Mouse (Mus musculus): ENCODE results near the gene Gm49320. TPM values are rescaled to one million over a fixed set of nuclear protein-coding genes. Genes with fewer than 3 reads are reported as not detected.
A peak's percentile ranks its signal among the peaks of the same experiment; 100 is the strongest.

Gm49320 gene
- total and polyA plus RNA-seq, 3 experiments = 2.0 TPM; not detected in 2

DNA sequence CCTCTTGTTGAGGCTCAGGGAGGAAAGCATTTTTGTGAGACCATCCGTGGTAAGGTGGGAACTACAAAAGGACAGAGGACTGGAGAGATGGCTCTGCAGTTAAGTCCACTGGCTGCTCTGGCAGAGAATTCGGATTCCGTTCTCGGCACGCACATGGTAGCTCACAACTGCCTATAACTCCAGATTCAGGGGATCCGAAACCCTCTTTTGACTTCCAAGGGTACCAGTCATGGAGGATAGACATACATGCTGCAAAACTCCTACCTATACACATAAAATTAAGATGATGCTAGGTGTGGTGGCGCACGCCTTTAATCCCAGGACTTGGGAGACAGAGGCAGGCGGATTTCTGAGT, 37.4 kb downstream of the Gm49320 start:
- Histone ChIP-seq H3K27me3 (ENCODE audit: control insufficient read depth in 1 of 2, insufficient read depth in 2 of 2, low read length in 2 of 2) (no peaks in the 10 kb centered on the region), H3K9ac (ENCODE audit: control insufficient read depth, low read depth, low read length, poor library complexity, severe bottlenecking) (peak overlapping the region; percentile 72), H3K9me3 (replicated peaks; ENCODE audit: insufficient read depth, low read length) (no peaks in the 10 kb centered on the region), H3K79me2 (ENCODE audit: control insufficient read depth, insufficient read depth, low read length, poor library complexity) (peaks cover 15% of the 10 kb centered on the region), H3K27ac (ENCODE audit: control insufficient read depth, low read depth, low read length) (peak overlapping the region; percentile 53), H3K4me1 (ENCODE audit: control insufficient read depth in 1 of 2, insufficient read depth in 2 of 2, low read length in 2 of 2) (peaks cover 2 to 10% of the 10 kb centered on the region in 2 experiments; a peak in 3 of 4 replicates), H3K4me3 (ENCODE audit: control insufficient read depth in 1 of 2, insufficient read depth in 1 of 2, low read depth in 2 of 2, low read length in 2 of 2) (peak overlapping the region; percentile 53 to 91), H3K36me3 (ENCODE audit: control insufficient read depth in 1 of 2, insufficient read depth in 2 of 2, low read length in 2 of 2) (peaks cover 4 to 9% of the 10 kb centered on the region in 2 experiments; a peak in 2 of 4 replicates)
- DNase-seq (ENCODE audit: low read depth, low spot score) = no peak
- TF ChIP-seq JUND (IDR thresholded peaks at IDR 0.05; ENCODE audit: low read depth, low read length) (no peak), MXI1 (IDR thresholded peaks at IDR 0.05; ENCODE audit: low read depth, low read length) (0 out of 2 replicates have a peak, but pooled peaks have one; percentile 9)

DNA sequence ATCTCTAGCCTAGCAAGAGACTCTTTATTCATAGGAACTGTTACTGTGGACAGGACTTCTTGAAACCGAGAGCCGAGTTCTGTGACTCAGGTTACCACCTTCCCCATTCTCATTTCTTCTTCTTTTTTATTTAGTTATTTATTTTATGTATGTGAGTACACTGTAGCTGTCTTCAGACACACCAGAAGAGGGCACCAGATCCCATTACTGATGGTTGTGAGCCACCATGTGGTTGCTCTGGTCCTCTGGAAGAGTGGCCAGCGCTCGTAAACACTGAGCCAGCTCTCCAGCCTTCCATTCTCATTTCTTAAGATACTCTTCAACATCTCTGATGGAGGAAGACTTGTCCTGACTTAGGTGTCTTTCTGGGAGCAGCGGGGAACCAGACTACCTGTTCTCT, 54.1 kb downstream of the Gm49320 start:
- Histone ChIP-seq H3K79me2 (ENCODE audit: control insufficient read depth, insufficient read depth, low read length, poor library complexity) (no peaks in the 10 kb centered on the region), H3K27ac (ENCODE audit: control insufficient read depth, low read depth, low read length) (no peak overlapping the region)
- TF ChIP-seq RAD21 (IDR thresholded peaks at IDR 0.05; ENCODE audit: low read depth, low read length) (no peak), MYC (IDR thresholded peaks at IDR 0.05; ENCODE audit: low read depth, low read length) (no peak), POLR2A (IDR thresholded peaks at IDR 0.05; ENCODE audit: control insufficient read depth in 1 of 2, insufficient read depth in 1 of 2, low read depth in 1 of 2, low read length in 2 of 2, poor library complexity in 1 of 2) (0 out of 4 replicates have a peak, but pooled peaks of 1 of the 2 experiments have one; percentile 26), NRF1 (IDR thresholded peaks at IDR 0.05; ENCODE audit: insufficient read depth, low read depth, low read length, poor library complexity, severe bottlenecking) (no peak), ZNF384 (IDR thresholded peaks at IDR 0.05; ENCODE audit: low read depth, low read length) (no peak), CTCF (IDR thresholded peaks at IDR 0.05 in 2 of 3, conservative IDR thresholded peaks at IDR 0.05 in 1 of 3; ENCODE audit: control insufficient read depth in 1 of 3, insufficient read depth in 1 of 3, low read depth in 2 of 3, low read length in 3 of 3, poor library complexity in 1 of 3, severe bottlenecking in 1 of 3) (peak in 2 of 3 experiments; percentile 16 to 32; a peak in 3 of 6 replicates), BHLHE40 (IDR thresholded peaks at IDR 0.05; ENCODE audit: borderline replicate concordance, low read depth, low read length) (no peak), ZMIZ1 (IDR thresholded peaks at IDR 0.05; ENCODE audit: low read depth, low read length) (no peak), ZC3H11A (IDR thresholded peaks at IDR 0.05; ENCODE audit: low read depth, low read length) (no peak), GABPA (IDR thresholded peaks at IDR 0.05; ENCODE audit: low read depth, low read length) (no peak), MAZ (IDR thresholded peaks at IDR 0.05; ENCODE audit: low read depth, low read length) (no peak), USF1 (IDR thresholded peaks at IDR 0.05; ENCODE audit: low read depth, low read length) (no peak), MAFK (IDR thresholded peaks at IDR 0.05; ENCODE audit: borderline replicate concordance, low read depth, low read length) (no peak), USF2 (IDR thresholded peaks at IDR 0.05; ENCODE audit: borderline replicate concordance in 1 of 2, insufficient read depth in 1 of 2, low read depth in 1 of 2, low read length in 2 of 2) (no peak), UBTF (IDR thresholded peaks at IDR 0.05; ENCODE audit: borderline replicate concordance, insufficient read depth, low read depth, low read length) (no peak), KAT2A (conservative IDR thresholded peaks at IDR 0.05; ENCODE audit: low read depth, low read length) (no peak), GATA1 (IDR thresholded peaks at IDR 0.05; ENCODE audit: low read depth, low read length) (no peak)

More for the DNA sequence above, 54.1 kb downstream of the Gm49320 start:
- Histone ChIP-seq H3K27me3 (ENCODE audit: control insufficient read depth in 1 of 2, insufficient read depth in 2 of 2, low read length in 2 of 2) (no peaks in the 10 kb centered on the region), H3K4me1 (ENCODE audit: control insufficient read depth in 1 of 2, insufficient read depth in 2 of 2, low read length in 2 of 2) (peaks cover 0 to 5% of the 10 kb centered on the region in 2 experiments; a peak in 1 of 4 replicates), H3K9me3 (replicated peaks; ENCODE audit: insufficient read depth, low read length) (no peaks in the 10 kb centered on the region), H3K4me3 (ENCODE audit: control insufficient read depth in 1 of 2, insufficient read depth in 1 of 2, low read depth in 2 of 2, low read length in 2 of 2) (no peak overlapping the region), H3K9ac (ENCODE audit: control insufficient read depth, low read depth, low read length, poor library complexity, severe bottlenecking) (no peak overlapping the region), H3K36me3 (ENCODE audit: control insufficient read depth in 1 of 2, insufficient read depth in 2 of 2, low read length in 2 of 2) (peaks cover 9 to 28% of the 10 kb centered on the region in 2 experiments)
- DNase-seq (ENCODE audit: low read depth, low spot score) = no peak
